Mouse (Mus musculus) T-helper 1 cell (primary cell): ENCODE results near the gene Kif3a.

ENCODE experiments used
- in situ Hi-C: fragments of 300-600 bp; cut with MboI, MseI; formaldehyde crosslinking; loops from one replicate; pipeline ENCODE4 v1.15.1; 2025; ENCODE audit warnings: high pct_unique_total_duplicates

The Kif3a gene

GRCm38 (mm10) chr11:53651441-53651840 is 84.3 kb downstream of the Kif3a start:
- in situ Hi-C loops, result no loop called here
